Mouse (Mus musculus): ENCODE data around the gene Col9a1. TPM values are rescaled to one million over a fixed set of nuclear protein-coding genes. Genes with fewer than 3 reads are reported as not detected.

Gene Col9a1
- 2.0 TPM for polyA plus RNA-seq (2014; fragmentation: Illumina TruSeq; extraction: RNeasy Lipid Tissue Mini Kit (QIAGEN cat#74804); ENCODE audit: low read depth, low replicate concordance)

GRCm38 (mm10) chr1:24177224-24177851, at the start of gene Col9a1:
Col9a1 (plus strand) TSS chr1:24177610.

Other genes starting within 250 kb of the Col9a1 start
- 36.5 TPM for gene Sdhaf4, start 172.0 kb upstream of the Col9a1 start, polyA plus RNA-seq (2014; fragmentation: Illumina TruSeq; extraction: RNeasy Lipid Tissue Mini Kit (QIAGEN cat#74804); ENCODE audit: low read depth, low replicate concordance)
- 248 TPM for gene Fam135a, start 77.3 kb upstream of the Col9a1 start, polyA plus RNA-seq (2014; fragmentation: Illumina TruSeq; extraction: RNeasy Lipid Tissue Mini Kit (QIAGEN cat#74804); ENCODE audit: low read depth, low replicate concordance)